Mouse (Mus musculus): Measurements from ENCODE around the gene Ttk.

Gene Ttk

GRCm38 (mm10) chr9:83833811-83834747 is at the start of gene Ttk:
Ttk (plus strand) TSS chr9:83834689.
- peak; percentile 58 to 81 for DNase-seq (ENCODE audit: low read depth in 1 of 2, low spot score in 2 of 2)

- no peak for DNase-seq (ENCODE audit: low read depth in 1 of 2, low spot score in 2 of 2)
These were observed 49.0 kb upstream of the Ttk start for GRCm38 (mm10) chr9:83785501-83785900.

DNA sequence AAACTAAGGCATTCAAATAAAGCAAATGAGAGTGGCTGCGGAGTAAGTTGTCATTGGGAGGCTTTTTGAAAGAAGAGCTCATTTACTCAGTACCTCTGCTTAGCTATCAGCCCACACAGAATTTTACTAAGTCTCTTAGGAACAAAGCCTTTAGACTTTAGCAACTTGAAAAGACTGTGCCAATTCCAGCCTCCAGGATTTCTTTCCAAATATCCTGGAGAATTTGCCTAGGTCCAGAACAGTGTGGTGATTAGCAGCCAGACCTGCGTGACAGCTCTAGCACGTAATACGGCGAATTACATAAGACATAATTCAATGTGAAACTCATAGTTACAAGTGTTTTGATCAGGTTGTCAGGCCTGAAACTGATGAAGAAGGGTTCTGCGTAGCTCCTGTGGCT is 45.2 kb upstream of the Ttk start:
- no peak for DNase-seq (ENCODE audit: low read depth in 1 of 2, low spot score in 2 of 2)

- DNase-seq (ENCODE audit: low read depth in 1 of 2, low spot score in 2 of 2), result no peak
These were observed 37.6 kb upstream of the Ttk start for GRCm38 (mm10) chr9:83796875-83797274.

DNA sequence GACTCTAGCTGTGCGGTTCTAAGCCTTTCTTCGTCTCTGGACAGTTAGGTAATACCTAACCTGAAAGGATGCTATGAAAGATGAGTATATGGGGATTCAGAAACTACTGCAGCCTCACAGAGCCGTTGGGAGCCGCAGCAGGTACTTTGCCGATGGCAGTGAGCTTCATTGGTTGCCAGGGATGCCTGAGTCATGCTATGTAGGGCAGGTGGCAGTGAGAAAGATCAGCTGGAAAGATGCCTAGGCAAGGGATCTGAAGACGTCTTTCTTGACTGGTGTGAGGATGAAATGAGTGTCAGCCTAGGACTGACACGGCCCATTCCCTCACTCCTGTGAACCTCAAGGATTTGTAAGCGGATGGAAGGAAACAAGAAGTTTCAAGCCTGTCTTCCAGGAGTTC is 36.6 kb upstream of the Ttk start:
- DNase-seq (ENCODE audit: low read depth in 1 of 2, low spot score in 2 of 2), result no peak

DNA sequence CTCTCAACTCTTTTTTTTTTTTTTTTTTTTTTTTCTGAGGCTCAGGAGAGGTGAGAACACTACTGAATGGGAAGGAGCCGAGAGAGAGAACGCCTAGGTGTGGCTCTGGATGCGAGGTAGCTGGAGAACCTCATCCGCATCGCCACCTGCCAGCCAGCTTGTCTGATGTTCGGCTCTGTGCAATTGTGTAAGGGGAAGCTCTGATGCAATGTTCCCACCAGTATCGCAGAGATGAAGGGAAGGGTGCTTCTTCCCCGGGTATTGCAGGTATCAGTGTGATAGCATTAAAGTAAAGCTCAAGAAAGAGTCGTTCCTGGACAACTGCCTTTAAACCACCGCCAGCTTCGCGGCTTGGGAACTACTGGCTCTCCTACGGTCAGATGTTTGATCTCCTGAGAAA is 30.1 kb upstream of the Ttk start:
- no peak for DNase-seq (ENCODE audit: low read depth in 1 of 2, low spot score in 2 of 2)

GRCm38 (mm10) chr9:83805164-83805976 is 29.1 kb upstream of the Ttk start:
- DNase-seq (ENCODE audit: low read depth in 1 of 2, low spot score in 2 of 2), result no peak

- DNase-seq (ENCODE audit: low read depth in 1 of 2, low spot score in 2 of 2), result no peak
These were observed 28.3 kb upstream of the Ttk start, which contains the start of gene Elovl4 for GRCm38 (mm10) chr9:83805977-83806815. Elovl4 (minus strand) TSS chr9:83806277.

- DNase-seq (ENCODE audit: low read depth in 1 of 2, low spot score in 2 of 2), result no peak
These were observed 26.9 kb upstream of the Ttk start for GRCm38 (mm10) chr9:83807562-83807961.

DNA sequence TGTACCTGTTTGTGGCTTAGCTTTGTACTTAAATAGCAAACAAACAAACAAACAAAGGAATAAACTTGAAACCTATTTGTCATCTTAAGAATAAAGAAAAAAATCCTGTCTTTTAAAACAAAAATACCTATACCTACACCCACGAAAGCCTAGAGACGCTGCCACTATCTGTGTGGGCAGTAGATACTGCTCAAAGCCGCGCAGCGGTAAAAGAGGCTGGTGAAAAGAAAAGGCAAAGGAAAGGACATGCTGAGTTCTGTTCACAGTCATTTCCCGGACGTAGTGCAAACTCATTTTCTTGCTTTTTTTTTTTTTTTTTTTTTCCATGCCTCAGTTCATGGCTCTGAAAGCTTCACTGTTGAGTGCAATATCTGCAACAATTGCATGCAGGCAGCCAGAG is 15.3 kb upstream of the Ttk start:
- no peak for DNase-seq (ENCODE audit: low read depth in 1 of 2, low spot score in 2 of 2)

- no peak for DNase-seq (ENCODE audit: low read depth in 1 of 2, low spot score in 2 of 2)
These were observed 13.5 kb upstream of the Ttk start for GRCm38 (mm10) chr9:83820976-83821375.

DNA sequence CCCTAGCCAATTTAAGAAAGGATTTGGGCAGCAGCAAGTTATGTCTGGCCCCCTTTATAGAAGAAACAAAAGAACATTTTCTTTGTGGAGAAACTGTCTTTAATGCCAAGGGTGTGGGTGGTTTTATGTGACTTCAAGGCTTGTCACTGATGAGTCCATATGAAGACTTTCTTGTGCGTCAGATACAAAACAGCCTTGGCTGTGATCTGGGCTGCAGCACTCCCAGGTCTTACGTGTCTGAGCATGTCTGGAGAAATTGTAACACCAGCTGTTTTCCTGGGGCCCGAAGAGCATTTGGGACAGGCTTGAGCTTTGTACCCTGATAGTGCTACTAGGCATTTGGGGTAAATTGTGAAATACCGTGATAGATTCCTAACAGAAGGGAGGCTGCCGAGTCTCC is 11.6 kb upstream of the Ttk start:
- no peak for DNase-seq (ENCODE audit: low read depth in 1 of 2, low spot score in 2 of 2)

DNA sequence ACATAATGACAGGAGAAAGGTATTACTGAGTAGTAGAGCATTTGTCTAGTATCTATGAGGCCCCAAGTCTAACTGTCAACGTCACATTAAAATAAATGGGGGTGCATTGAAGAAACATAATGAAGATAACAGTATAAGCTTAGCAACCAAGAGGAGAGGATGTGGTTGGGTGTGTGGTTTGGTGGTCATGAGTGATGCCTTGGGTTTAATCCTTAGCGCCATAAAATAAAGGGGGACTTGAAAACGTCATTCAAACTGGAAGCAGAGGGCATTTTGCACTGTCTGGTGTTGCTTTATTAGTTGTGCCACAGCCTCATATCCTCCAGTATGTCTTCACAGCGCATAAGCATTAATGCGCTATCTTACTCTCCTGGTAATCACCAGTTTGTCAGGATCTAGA is 4.6 kb upstream of the Ttk start:
- no peak for DNase-seq (ENCODE audit: low read depth in 1 of 2, low spot score in 2 of 2)

DNA sequence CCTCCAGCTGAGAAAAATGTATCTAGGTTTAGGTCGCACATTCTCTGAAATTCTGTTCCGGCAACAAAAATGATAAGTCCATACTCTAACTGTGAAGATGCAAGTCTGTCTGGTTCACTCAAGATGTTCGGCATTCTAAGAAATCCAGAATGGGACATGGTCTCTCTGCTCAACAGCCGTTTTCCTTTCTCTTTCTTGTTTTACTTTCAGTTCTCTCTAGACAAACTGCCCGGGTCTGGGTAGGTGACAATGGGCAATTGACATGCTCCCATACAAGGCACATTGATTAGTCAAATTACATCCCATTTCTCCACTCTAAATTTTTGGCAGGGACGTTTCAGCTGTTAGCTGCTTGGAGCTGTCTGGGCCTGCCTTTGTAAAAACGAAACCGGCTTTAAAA is 3.3 kb upstream of the Ttk start:
- no peak for DNase-seq (ENCODE audit: low read depth in 1 of 2, low spot score in 2 of 2)

- no peak for DNase-seq (ENCODE audit: low read depth in 1 of 2, low spot score in 2 of 2)
These were observed 342 bp downstream of the Ttk start for GRCm38 (mm10) chr9:83834748-83835313.

GRCm38 (mm10) chr9:83852464-83852863 is 18.0 kb downstream of the Ttk start:
- DNase-seq (ENCODE audit: low read depth in 1 of 2, low spot score in 2 of 2), result no peak

DNA sequence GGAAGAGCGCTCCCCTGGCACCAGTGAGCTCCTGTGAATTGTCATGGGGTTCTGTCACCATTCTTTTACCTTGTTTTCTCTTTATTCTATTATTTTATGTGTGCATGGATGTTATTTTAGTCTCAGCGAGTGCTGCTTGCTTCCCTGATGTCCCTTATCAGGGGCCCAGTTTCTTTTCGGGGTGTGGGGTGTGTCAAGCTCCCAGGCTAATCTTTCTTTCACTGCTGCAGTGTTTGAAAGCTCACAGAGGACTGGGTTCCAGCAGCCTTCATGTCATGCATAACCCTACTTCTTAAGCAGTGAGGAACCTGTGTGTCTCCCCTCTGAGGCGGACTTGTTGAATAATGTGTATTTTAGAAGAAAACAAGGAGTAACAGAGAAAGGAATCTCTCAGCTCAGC is 30.7 kb downstream of the Ttk start:
- no peak for DNase-seq (ENCODE audit: low read depth in 1 of 2, low spot score in 2 of 2)

GRCm38 (mm10) chr9:83882191-83882590 is 47.7 kb downstream of the Ttk start:
- DNase-seq (ENCODE audit: low read depth in 1 of 2, low spot score in 2 of 2), result no peak

- DNase-seq (ENCODE audit: low read depth in 1 of 2, low spot score in 2 of 2), result no peak
These were observed 51.7 kb downstream of the Ttk start for GRCm38 (mm10) chr9:83886149-83886548.

DNA sequence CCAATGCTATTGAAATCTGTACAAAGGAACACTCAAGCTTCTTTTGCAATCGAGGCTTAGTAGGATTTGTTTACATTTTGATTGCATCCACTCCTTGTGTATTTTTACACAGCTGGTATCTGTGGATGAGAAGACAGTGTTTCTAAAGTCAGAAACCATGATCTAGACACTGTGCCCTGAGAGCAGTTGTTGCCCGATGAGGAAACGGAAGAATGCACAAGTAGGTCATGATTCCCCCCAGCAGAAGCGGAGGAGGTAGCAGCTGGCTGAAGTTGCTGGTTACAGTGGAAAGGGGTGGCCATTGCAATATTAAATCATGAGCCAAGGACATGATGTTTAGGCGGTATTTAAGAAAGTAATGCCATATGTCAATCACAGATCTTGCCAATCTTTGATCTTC is 53.7 kb downstream of the Ttk start:
- DNase-seq (ENCODE audit: low read depth in 1 of 2, low spot score in 2 of 2), result no peak

DNA sequence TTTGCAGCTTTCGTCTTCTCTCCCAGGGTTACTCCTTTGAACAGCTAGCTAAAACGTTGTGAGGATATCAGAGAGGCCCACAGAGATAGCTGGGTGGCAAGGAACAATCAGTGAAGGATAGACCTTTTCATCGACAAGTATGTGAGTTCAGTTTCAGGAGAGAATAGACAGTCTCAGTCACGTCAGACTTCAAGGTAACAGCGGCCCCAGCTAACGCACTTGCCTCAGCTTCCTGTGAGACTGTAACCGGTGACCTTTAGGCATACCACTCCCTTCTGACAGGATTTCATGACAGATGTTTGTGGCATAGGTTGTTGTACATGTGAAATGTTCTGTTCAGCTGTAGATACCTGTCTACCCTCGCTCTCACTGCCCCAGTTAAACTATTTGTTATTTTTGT is 58.6 kb downstream of the Ttk start:
- DNase-seq (ENCODE audit: low read depth in 1 of 2, low spot score in 2 of 2), result no peak
